Mouse (Mus musculus) liver, embryonic 12.5 days (tissue): ENCODE data around the gene Ccl24. TPM values are rescaled to one million over a fixed set of nuclear protein-coding genes. Genes with fewer than 3 reads are reported as not detected.
"Not testable (repeated sequence)": the region's sequence is repeated elsewhere in the genome, so short reads cannot be mapped to it uniquely, and the experiment has no call there.

Source experiments
- ATAC-seq: fragments of 200-750 bp; cut with Nextera tagmentation; 2 replicates; pipeline ENCODE4 v1.8.0; 2017; ENCODE audit warnings: moderate number of reproducible peaks, mild to moderate bottlenecking, moderate library complexity
- H3K27ac ChIP-seq: fragments of 300-500 bp; sonication (generic); 2 replicates; pipeline ENCODE4 v1.5.1; 2016; ENCODE audit warnings: mild to moderate bottlenecking
- H3K27me3 ChIP-seq: fragments of 300-500 bp; sonication (generic); replicated peaks from 2 replicates; pipeline ENCODE4 v1.6.1; 2016; ENCODE audit warnings: mild to moderate bottlenecking, moderate library complexity
- H3K36me3 ChIP-seq: fragments of 300-500 bp; sonication (generic); 2 replicates; pipeline ENCODE4 v1.6.1; 2016; ENCODE audit warnings: mild to moderate bottlenecking, moderate library complexity
- H3K4me1 ChIP-seq: fragments of 300-500 bp; sonication (generic); 2 replicates; pipeline ENCODE4 v1.6.1; 2016
- H3K4me2 ChIP-seq: fragments of 300-500 bp; sonication (generic); 2 replicates; pipeline ENCODE4 v1.6.1; 2016; ENCODE audit warnings: mild to moderate bottlenecking, moderate library complexity
- H3K4me3 ChIP-seq: fragments of 300-500 bp; sonication (generic); 2 replicates; pipeline ENCODE4 v1.5.1; 2016; ENCODE audit warnings: mild to moderate bottlenecking, moderate library complexity
- H3K9ac ChIP-seq: fragments of 300-500 bp; sonication (generic); 2 replicates; pipeline ENCODE4 v1.6.1; 2016; ENCODE audit warnings: mild to moderate bottlenecking, moderate library complexity
- H3K9me3 ChIP-seq: fragments of 300-500 bp; sonication (generic); replicated peaks from 2 replicates; pipeline ENCODE4 v1.6.1; 2016; ENCODE audit warnings: mild to moderate bottlenecking, moderate library complexity
- WGBS: fragments of 180-500 bp; shearing (Covaris S2); methylation state at CpG from one replicate; pipeline ENCODE4 v1.1.7; 2016; ENCODE audit not compliant: insufficient replicate concordance; 5-methylcytosine and 5-hydroxymethylcytosine counted together
- polyA plus RNA-seq: library from polyadenylated mRNA; unstranded; fragments of >200 nt; fragmentation: Nextera tagmentation; extraction: Ambion mirVana; gene quantifications from 2 replicates; pipeline ENCODE4 v1.2.1, GENCODE M21; 2016

Ccl24 gene
- 9.8 and 10.2 TPM in 2 replicates for polyA plus RNA-seq

DNA sequence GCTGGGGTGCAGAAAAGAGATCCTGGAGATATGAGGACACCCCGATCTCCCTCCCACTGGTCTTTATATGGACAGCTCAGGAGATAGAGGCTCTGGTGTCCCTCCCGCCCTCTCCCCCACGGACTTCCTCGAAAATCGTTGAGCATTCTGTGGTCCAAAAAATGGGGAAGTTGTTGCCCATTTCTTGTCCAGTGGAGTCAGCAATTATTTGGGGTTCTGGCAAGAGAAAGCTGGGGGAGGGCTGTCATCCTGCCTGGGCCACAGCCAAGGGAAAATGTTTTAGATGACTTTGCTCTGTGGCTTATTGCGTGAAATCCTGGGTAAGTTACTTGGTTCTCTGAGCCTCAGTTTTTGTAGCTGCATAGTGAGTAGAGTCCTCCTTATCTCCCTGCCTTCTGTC is at the start of gene Ccl24:
TSS of gene Ccl24 (minus strand) at position 44 of the 400 bp plus-strand sequence.
- Histone ChIP-seq H3K9me3 (no peaks in the 10 kb centered on the region), H3K4me1 (no peaks in the 10 kb centered on the region), H3K27ac (no peak within 1 kb of the TSS), H3K9ac (no peak within 1 kb of the TSS), H3K4me2 (no peak within 1 kb of the TSS), H3K27me3 (peaks cover 9% of the 10 kb centered on the region), H3K36me3 (no peaks in the 10 kb centered on the region), H3K4me3 (no peak within 1 kb of the TSS)
- 34% methylated on average over 6 of the region's 6 CpGs for WGBS
- ATAC-seq, result no peak

- no peak overlapping the region for H3K27ac ChIP-seq
Measured at GRCm38 (mm10) chr5:135621725-135622124, 48.9 kb upstream of the Ccl24 start.

DNA sequence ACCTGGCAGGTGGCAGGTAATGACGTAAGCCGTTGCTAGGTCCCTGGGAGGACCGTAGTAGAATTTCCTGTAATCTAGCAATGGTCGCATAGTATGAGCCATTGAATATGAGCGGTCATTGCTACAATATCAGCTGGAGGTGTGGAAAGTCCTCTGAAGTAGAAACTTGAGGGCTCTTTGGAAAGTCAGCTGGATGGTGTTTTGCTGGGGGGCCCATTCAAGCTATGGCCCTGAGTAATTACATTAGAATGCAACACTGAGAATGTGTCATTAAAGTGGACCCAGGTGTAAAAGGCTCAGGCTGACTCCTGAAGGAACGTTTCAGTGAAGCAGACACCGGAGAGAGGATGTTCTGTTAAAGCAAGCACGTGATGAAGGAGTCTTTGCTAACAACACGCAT is 47.7 kb upstream of the Ccl24 start:
- WGBS, result 71% methylated on average over 9 of the region's 9 CpGs
- no peak overlapping the region for H3K9ac ChIP-seq
- H3K4me1 ChIP-seq, result no peaks in the 10 kb centered on the region
- no peaks in the 10 kb centered on the region for H3K36me3 ChIP-seq
- no peak overlapping the region for H3K4me2 ChIP-seq
- H3K27me3 ChIP-seq, result peaks cover 6% of the 10 kb centered on the region; the same call in 1 of the 2 replicates
- H3K27ac ChIP-seq, result no peak overlapping the region
- no peak overlapping the region for H3K4me3 ChIP-seq
- no peak for ATAC-seq
- H3K9me3 ChIP-seq, result no peaks in the 10 kb centered on the region

More at GRCm38 (mm10) chr5:135621725-135622124, 48.9 kb upstream of the Ccl24 start:
- Histone ChIP-seq H3K36me3 (no peaks in the 10 kb centered on the region), H3K9ac (no peak overlapping the region), H3K4me2 (no peak overlapping the region), H3K4me1 (no peaks in the 10 kb centered on the region), H3K27me3 (peaks cover 6% of the 10 kb centered on the region; the same call in 1 of the 2 replicates), H3K4me3 (no peak overlapping the region), H3K9me3 (no peaks in the 10 kb centered on the region)
- ATAC-seq, result no peak
- WGBS, result 50% methylated on average over 10 of the region's 10 CpGs

DNA sequence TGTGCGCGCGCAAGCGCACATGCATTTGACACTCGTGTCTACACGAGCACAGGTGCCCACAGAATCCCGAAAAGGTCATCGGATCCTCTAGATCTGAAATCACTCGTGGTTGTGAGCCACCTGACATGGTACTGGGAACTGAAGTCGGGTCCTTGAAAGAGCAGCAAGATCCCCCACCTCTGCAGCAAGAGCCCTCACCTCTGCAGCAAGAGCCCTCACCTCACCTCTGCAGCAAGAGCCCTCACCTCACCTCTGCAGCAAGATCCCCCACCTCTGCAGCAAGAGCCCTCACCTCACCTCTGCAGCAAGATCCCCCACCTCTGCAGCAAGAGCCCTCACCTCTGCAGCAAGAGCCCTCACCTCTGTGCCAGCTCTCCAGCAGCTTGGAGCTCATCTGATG is 46.9 kb upstream of the Ccl24 start:
- not testable (repeated sequence) for H3K4me2 ChIP-seq, H3K9ac ChIP-seq, H3K4me1 ChIP-seq, ATAC-seq, H3K4me3 ChIP-seq, H3K9me3 ChIP-seq, H3K27me3 ChIP-seq, H3K36me3 ChIP-seq, H3K27ac ChIP-seq
- WGBS, result 83% methylated on average over 10 of the region's 10 CpGs

- Histone ChIP-seq H3K36me3 (no peaks in the 10 kb centered on the region), H3K9me3 (peaks cover 3% of the 10 kb centered on the region; the same call in 1 of the 2 replicates), H3K4me1 (no peaks in the 10 kb centered on the region; the same call in 1 of the 2 replicates), H3K27ac (no peak overlapping the region), H3K27me3 (no peaks in the 10 kb centered on the region), H3K4me3 (no peak overlapping the region), H3K4me2 (no peak overlapping the region), H3K9ac (no peak overlapping the region)
- WGBS, result 33% methylated on average over 4 of the region's 4 CpGs
- ATAC-seq, result no peak
Measured at GRCm38 (mm10) chr5:135609794-135610193, 36.9 kb upstream of the Ccl24 start.

DNA sequence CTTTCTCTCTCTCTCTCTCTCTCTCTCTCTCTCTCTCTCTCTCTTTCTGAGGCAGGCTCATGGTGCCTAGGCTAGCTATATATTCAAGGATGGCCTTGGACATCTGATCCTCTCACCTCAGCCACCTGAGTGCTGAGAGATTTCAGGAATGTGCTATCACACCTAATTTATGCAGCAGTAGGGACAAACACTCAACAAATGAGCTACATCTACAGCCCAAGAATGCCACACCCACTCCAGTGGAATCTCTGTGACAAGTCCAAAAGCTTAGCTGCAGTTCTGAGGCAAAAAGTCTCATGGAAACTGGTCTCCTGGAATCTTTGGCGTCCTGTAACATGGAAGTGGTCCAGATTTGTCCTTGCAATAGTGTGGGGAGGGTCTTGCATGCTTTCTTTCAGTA is 34.7 kb upstream of the Ccl24 start:
- Histone ChIP-seq H3K4me2 (no peak overlapping the region), H3K27me3 (no peaks in the 10 kb centered on the region), H3K27ac (no peak overlapping the region), H3K4me1 (no peaks in the 10 kb centered on the region), H3K9ac (no peak overlapping the region), H3K4me3 (no peak overlapping the region), H3K36me3 (no peaks in the 10 kb centered on the region), H3K9me3 (peaks cover 10% of the 10 kb centered on the region)
- ATAC-seq, result no peak
- 16% methylated on average over 1 of the region's 1 CpGs for WGBS

DNA sequence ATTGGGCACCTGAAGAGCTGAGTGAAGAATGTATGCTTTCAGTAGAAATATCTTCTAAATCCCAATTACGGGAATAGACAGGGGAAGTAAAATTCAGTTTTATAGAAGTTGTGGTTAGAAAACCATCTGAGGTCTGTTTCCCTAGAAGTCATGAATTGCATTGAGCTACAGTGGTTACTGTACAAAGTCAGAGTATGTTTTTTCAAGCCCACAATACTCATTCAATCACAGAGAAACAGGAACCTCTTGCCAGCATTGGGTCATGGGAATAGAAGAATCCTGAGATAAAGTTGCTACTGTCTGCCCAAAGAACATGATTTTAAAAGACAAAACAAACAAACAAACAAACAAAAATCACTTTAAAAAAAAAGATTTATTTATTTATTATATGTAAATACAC is 33.9 kb upstream of the Ccl24 start:
- H3K4me1 ChIP-seq, ATAC-seq, H3K4me3 ChIP-seq, H3K27ac ChIP-seq, H3K9ac ChIP-seq, H3K4me2 ChIP-seq, H3K36me3 ChIP-seq, H3K27me3 ChIP-seq, H3K9me3 ChIP-seq: not testable (repeated sequence)
- no CpG with 5 or more reads among the region's 1 CpGs for WGBS

DNA sequence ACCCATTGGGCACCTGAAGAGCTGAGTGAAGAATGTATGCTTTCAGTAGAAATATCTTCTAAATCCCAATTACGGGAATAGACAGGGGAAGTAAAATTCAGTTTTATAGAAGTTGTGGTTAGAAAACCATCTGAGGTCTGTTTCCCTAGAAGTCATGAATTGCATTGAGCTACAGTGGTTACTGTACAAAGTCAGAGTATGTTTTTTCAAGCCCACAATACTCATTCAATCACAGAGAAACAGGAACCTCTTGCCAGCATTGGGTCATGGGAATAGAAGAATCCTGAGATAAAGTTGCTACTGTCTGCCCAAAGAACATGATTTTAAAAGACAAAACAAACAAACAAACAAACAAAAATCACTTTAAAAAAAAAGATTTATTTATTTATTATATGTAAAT is 31.8 kb upstream of the Ccl24 start:
- not testable (repeated sequence) for H3K27me3 ChIP-seq, H3K4me3 ChIP-seq, H3K9ac ChIP-seq, H3K4me2 ChIP-seq, H3K9me3 ChIP-seq, H3K27ac ChIP-seq, ATAC-seq, H3K4me1 ChIP-seq, H3K36me3 ChIP-seq
- no CpG with 5 or more reads among the region's 1 CpGs for whole genome bisulfite sequencing

DNA sequence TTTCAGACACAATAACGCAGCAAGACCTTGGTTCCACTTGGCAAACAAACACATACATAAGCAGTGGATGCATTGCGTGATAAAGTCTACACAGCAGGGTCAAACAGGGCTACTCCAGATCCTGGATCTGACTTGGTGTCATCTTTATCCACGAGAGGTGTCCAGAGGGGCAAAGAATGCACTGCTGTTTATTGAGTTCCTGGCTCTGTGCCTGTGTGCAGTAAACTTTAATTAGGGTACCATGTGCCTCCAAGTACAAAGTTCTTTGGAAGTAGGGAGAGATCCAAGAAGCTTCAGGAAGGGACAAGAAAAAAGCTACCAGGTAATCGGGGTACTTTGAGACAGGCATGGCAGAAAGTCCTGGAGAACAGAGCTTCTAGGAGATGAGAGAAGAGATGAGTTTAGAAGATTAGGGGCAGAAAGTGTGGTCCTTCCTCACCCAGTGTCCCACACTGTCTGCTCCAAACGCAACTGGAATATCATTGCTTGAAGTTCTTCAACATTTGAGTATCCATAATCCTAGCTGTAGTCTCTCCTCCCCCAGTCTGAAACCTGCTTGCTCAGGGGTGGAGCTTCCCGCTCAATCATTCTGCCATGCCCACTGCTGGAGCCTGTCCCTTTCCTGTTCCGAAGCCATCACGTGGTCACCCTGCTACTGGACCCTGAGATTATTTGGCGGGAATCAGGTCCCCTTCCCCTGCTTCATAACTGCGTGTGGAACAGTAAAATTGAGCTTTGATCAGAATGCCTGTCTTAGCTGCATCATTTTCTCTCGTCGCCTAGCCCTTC is 17.3 kb upstream of the Ccl24 start:
- no peak for ATAC-seq
- no peaks in the 10 kb centered on the region; the same call in 1 of the 2 replicates for H3K9me3 ChIP-seq
- WGBS, result 60% methylated on average over 12 of the region's 12 CpGs
- H3K4me1 ChIP-seq, result peaks cover 4% of the 10 kb centered on the region
- H3K36me3 ChIP-seq, result no peaks in the 10 kb centered on the region
- H3K4me3 ChIP-seq, result no peak overlapping the region
- no peak overlapping the region for H3K9ac ChIP-seq
- H3K4me2 ChIP-seq, result no peak overlapping the region
- H3K27me3 ChIP-seq, result no peaks in the 10 kb centered on the region
- H3K27ac ChIP-seq, result no peak overlapping the region

- WGBS, result 67% methylated on average over 4 of the region's 4 CpGs
Measured at GRCm38 (mm10) chr5:135587764-135588163, 14.9 kb upstream of the Ccl24 start.

GRCm38 (mm10) chr5:135585691-135586090 is 12.8 kb upstream of the Ccl24 start:
- Histone ChIP-seq H3K4me3 (no peak overlapping the region), H3K36me3 (no peaks in the 10 kb centered on the region), H3K27ac (no peak overlapping the region), H3K27me3 (no peaks in the 10 kb centered on the region), H3K4me2 (no peak overlapping the region), H3K9ac (no peak overlapping the region), H3K4me1 (peaks cover 4% of the 10 kb centered on the region), H3K9me3 (0 out of 2 replicates have a peak, but pooled peaks cover 3% of the 10 kb centered on the region)
- 74% methylated on average over 8 of the region's 8 CpGs for WGBS
- no peak for ATAC-seq

More at GRCm38 (mm10) chr5:135587764-135588163, 14.9 kb upstream of the Ccl24 start:
- Histone ChIP-seq H3K36me3 (no peaks in the 10 kb centered on the region), H3K27me3 (no peaks in the 10 kb centered on the region), H3K4me2 (no peak overlapping the region), H3K9me3 (no peaks in the 10 kb centered on the region; the same call in 1 of the 2 replicates), H3K4me1 (peaks cover 4% of the 10 kb centered on the region), H3K27ac (no peak overlapping the region), H3K4me3 (no peak overlapping the region), H3K9ac (no peak overlapping the region)
- ATAC-seq, result no peak

- Histone ChIP-seq H3K4me2 (no peak overlapping the region), H3K9me3 (0 out of 2 replicates have a peak, but pooled peaks cover 3% of the 10 kb centered on the region), H3K36me3 (no peaks in the 10 kb centered on the region), H3K4me3 (no peak overlapping the region), H3K9ac (no peak overlapping the region), H3K27ac (no peak overlapping the region), H3K4me1 (peaks cover 4% of the 10 kb centered on the region), H3K27me3 (no peaks in the 10 kb centered on the region)
- WGBS, result 64% methylated on average over 4 of the region's 4 CpGs
- ATAC-seq, result no peak
Measured at GRCm38 (mm10) chr5:135582330-135582729, 9.5 kb upstream of the Ccl24 start.
